Comparison of ENCODE assay signal across 32 mouse cellular contexts in the genomic region with DNA sequence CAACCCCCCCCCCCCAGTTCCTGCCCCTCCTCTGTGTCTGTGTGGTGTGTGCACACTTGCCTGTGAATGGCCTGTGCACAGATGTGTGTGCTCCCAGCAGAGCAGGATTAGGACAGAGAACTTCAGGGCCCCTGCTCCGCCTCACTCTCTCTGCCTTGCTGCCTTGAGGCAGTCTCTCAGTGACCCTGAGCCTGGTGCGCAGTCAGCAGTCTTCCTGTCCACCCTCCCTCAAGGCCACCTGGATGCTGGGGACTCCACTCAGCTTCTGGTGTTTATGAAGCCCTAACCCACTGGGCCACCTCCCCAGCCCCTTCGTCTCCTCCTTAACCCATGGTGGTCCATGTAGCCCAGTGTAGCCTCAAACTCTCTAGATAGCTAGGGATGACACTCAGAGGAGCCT. TPM values are rescaled to one million over a fixed set of nuclear protein-coding genes. Genes with fewer than 3 reads are reported as not detected.
DNase-seq lines count a peak whose midpoint lies in the region; ATAC-seq lines count a peak whose summit lies in the region.
"Had no signal": no experiment of that assay in that cellular context is flagged by ENCODE, and none has a peak within 500 bp of the region (broad histone marks: within the 10 kb centered on the region; RNA-seq: fewer than 3 reads in every experiment).

No protein-coding gene starts in this region.

- H3K9me3 ChIP-seq in kidney, embryonic 15.5 days (replicated peaks): no peaks in the 10 kb centered on the region
- H3K9me3 ChIP-seq in midbrain, embryonic 11.5 days (ENCODE audit: control insufficient read depth, low read length): no peaks in the 10 kb centered on the region
- H3K9me3 ChIP-seq: heart, embryonic 13.5 days; hindbrain, embryonic 10.5 days; hindbrain, embryonic 15.5 days; limb, embryonic 12.5 days; liver, embryonic 15.5 days; midbrain, embryonic 10.5 days; neural tube, embryonic 12.5 days; stomach, embryonic 15.5 days had no signal

- WGBS in kidney, embryonic 15.5 days: 81% methylated on average over 3 of the region's 3 CpGs
- WGBS in midbrain, embryonic 11.5 days: 78% methylated on average over 3 of the region's 3 CpGs

- no peaks in the 10 kb centered on the region for H3K36me3 ChIP-seq in kidney, embryonic 15.5 days
- no peaks in the 10 kb centered on the region for H3K36me3 ChIP-seq in midbrain, embryonic 11.5 days (ENCODE audit: control insufficient read depth, insufficient read depth, low read length)
- H3K36me3 ChIP-seq: heart, embryonic 13.5 days; hindbrain, embryonic 10.5 days; hindbrain, embryonic 15.5 days; limb, embryonic 12.5 days; liver, embryonic 15.5 days; midbrain, embryonic 10.5 days; neural tube, embryonic 12.5 days; stomach, embryonic 15.5 days had no signal

- DNase-seq in adrenal gland, adult 2 months: peak; percentile 65
- no peak for DNase-seq in adrenal gland, postnatal 4 days (ENCODE audit: low spot score in 2 of 2)
- DNase-seq in kidney, adult 8-10 months: no peak
- peak; percentile 69 for DNase-seq in adrenal gland, postnatal 14 days
- no peak for DNase-seq in midbrain, embryonic 11.5 days (ENCODE audit: low spot score, missing footprints)
- DNase-seq in lung, postnatal 14 days: no peak
- DNase-seq: cerebellum, adult 2 months; cerebellum, postnatal 14 days; gastrocnemius, postnatal 10 days; heart, adult 18-20 months; kidney, adult 18-20 months; kidney, postnatal 14 days; layer of hippocampus, adult 9-11 months; lung, embryonic 14.5 days had no signal

- 0 out of 2 replicates have a peak, but pooled peaks have one; percentile 17 for ATAC-seq in kidney, embryonic 15.5 days (replicated peaks; ENCODE audit: low FRiP score)
- no peak for ATAC-seq in midbrain, embryonic 11.5 days (ENCODE audit: low FRiP score)
- ATAC-seq: forebrain, embryonic 16.5 days; inflammation-experienced regulatory T-cells, adult 6 months; midbrain, embryonic 16.5 days; Patski had no signal

- no peak overlapping the region for H3K4me2 ChIP-seq in kidney, embryonic 15.5 days
- H3K4me2 ChIP-seq in midbrain, embryonic 11.5 days: no peak overlapping the region
- H3K4me2 ChIP-seq: heart, embryonic 13.5 days; hindbrain, embryonic 15.5 days; limb, embryonic 12.5 days; liver, embryonic 15.5 days; lung, embryonic 14.5 days; neural tube, embryonic 12.5 days; stomach, embryonic 15.5 days had no signal

- peaks cover 12% of the 10 kb centered on the region; the same call in 1 of the 2 replicates for H3K4me1 ChIP-seq in kidney, embryonic 15.5 days
- no peaks in the 10 kb centered on the region for H3K4me1 ChIP-seq in midbrain, embryonic 11.5 days (ENCODE audit: control insufficient read depth, insufficient read depth, low read length)
- H3K4me1 ChIP-seq: heart, embryonic 13.5 days; hindbrain, embryonic 15.5 days; limb, embryonic 12.5 days; liver, embryonic 15.5 days; neural tube, embryonic 12.5 days had no signal

- no peak overlapping the region for H3K4me3 ChIP-seq in kidney, embryonic 15.5 days (replicated peaks)
- no peak overlapping the region for H3K4me3 ChIP-seq in midbrain, embryonic 11.5 days (ENCODE audit: low read depth, low read length)
- H3K4me3 ChIP-seq: erythroblast, embryonic 14.5 days; heart, embryonic 13.5 days; hindbrain, embryonic 10.5 days; hindbrain, embryonic 15.5 days; limb, embryonic 12.5 days; liver, embryonic 15.5 days; midbrain, embryonic 10.5 days; myocyte; neural tube, embryonic 12.5 days; stomach, embryonic 15.5 days had no signal

- H3K27ac ChIP-seq in kidney, embryonic 15.5 days: no peak overlapping the region
- H3K27ac ChIP-seq in midbrain, embryonic 11.5 days (ENCODE audit: low read depth, low read length): no peak overlapping the region
- H3K27ac ChIP-seq: heart, embryonic 13.5 days; hindbrain, embryonic 10.5 days; limb, embryonic 12.5 days; liver, embryonic 15.5 days; midbrain, embryonic 10.5 days; neural tube, embryonic 12.5 days; stomach, embryonic 15.5 days had no signal

- 0 out of 2 replicates have a peak, but pooled peaks cover 6% of the 10 kb centered on the region for H3K27me3 ChIP-seq in kidney, embryonic 15.5 days
- no peaks in the 10 kb centered on the region for H3K27me3 ChIP-seq in midbrain, embryonic 11.5 days (ENCODE audit: control insufficient read depth, insufficient read depth, low read length)
- H3K27me3 ChIP-seq: hindbrain, embryonic 15.5 days; limb, embryonic 12.5 days; neural tube, embryonic 12.5 days; Patski; stomach, embryonic 15.5 days had no signal

- no peak overlapping the region for H3K9ac ChIP-seq in kidney, embryonic 15.5 days
- no peak overlapping the region for H3K9ac ChIP-seq in midbrain, embryonic 11.5 days (ENCODE audit: low read length)
- H3K9ac ChIP-seq: heart, embryonic 13.5 days; hindbrain, embryonic 15.5 days; limb, embryonic 12.5 days; liver, embryonic 15.5 days; lung, embryonic 14.5 days; neural tube, embryonic 12.5 days; stomach, embryonic 15.5 days had no signal

RNA-seq across cellular contexts. Expression of gene Dock6, which starts 15.3 kb away (rescaled TPM):
- total RNA-seq in adrenal gland, adult 2 months (2021): 10 to 100 TPM; 32.9 to 37.0 TPM
- 76.6 and 91.2 TPM in 2 replicates for polyA plus RNA-seq in adrenal gland, adult 2 months (2012; rRNA removed)
- total RNA-seq in adrenal gland, postnatal 4 days (2021): 10 to 100 TPM; 74.7 to 79.1 TPM
- polyA plus RNA-seq in kidney, embryonic 15.5 days (2015; fragmentation: Nextera tagmentation; extraction: Ambion mirVana): 36.8 and 46.3 TPM in 2 replicates
- 46.0 and 49.2 TPM in 2 replicates for total RNA-seq in adrenal gland, postnatal 14 days (2021)
- 15.1 and 15.9 TPM in 2 replicates for polyA plus RNA-seq in midbrain, embryonic 11.5 days (2014; fragmentation: Nextera tagmentation; extraction: Ambion mirVana)

RNA-seq across cellular contexts. Expression of gene Angptl8, which starts 32.4 kb away (rescaled TPM):
- total RNA-seq in adrenal gland, adult 2 months (2021): 1 to 10 TPM; 8.1 to 8.7 TPM
- 26.5 and 55.8 TPM in 2 replicates for polyA plus RNA-seq in adrenal gland, adult 2 months (2012; rRNA removed)
- total RNA-seq in adrenal gland, postnatal 4 days (2021): 1 to 10 TPM; 1.3 to 7.3 TPM
- 4.3 and 4.9 TPM in 2 replicates for polyA plus RNA-seq in kidney, embryonic 15.5 days (2015; fragmentation: Nextera tagmentation; extraction: Ambion mirVana)
- 5.1 and 10.2 TPM in 2 replicates for total RNA-seq in adrenal gland, postnatal 14 days (2021)
- 0.19 and 0.22 TPM in 2 replicates for polyA plus RNA-seq in midbrain, embryonic 11.5 days (2014; fragmentation: Nextera tagmentation; extraction: Ambion mirVana)
- total RNA-seq: left cerebral cortex, postnatal 10 days; MEL had no signal
- polyA plus RNA-seq: cerebellum, adult 2 months; cortical plate, adult 2 months; inflammation-experienced regulatory T-cells, adult 6 months; myocyte had no signal

RNA-seq across cellular contexts. Expression of gene Rab3d, which starts 50.3 kb away (rescaled TPM):
- total RNA-seq in adrenal gland, adult 2 months (2021): 10 to 100 TPM; 48.3 to 52.2 TPM
- 75.9 and 84.8 TPM in 2 replicates for polyA plus RNA-seq in adrenal gland, adult 2 months (2012; rRNA removed)
- 10 to 100 TPM; 55.5 to 60.2 TPM for total RNA-seq in adrenal gland, postnatal 4 days (2021)
- 11.0 and 11.3 TPM in 2 replicates for polyA plus RNA-seq in kidney, embryonic 15.5 days (2015; fragmentation: Nextera tagmentation; extraction: Ambion mirVana)
- 30.2 and 35.6 TPM in 2 replicates for total RNA-seq in adrenal gland, postnatal 14 days (2021)
- 7.8 and 9.1 TPM in 2 replicates for polyA plus RNA-seq in midbrain, embryonic 11.5 days (2014; fragmentation: Nextera tagmentation; extraction: Ambion mirVana)

RNA-seq across cellular contexts. Expression of gene Ccdc159, which starts 59.5 kb away (rescaled TPM):
- 10 to 100 TPM in 1 of 2 experiments, 1 to 10 TPM in 1; 9.4 to 10.5 TPM for total RNA-seq in adrenal gland, adult 2 months (2021)
- 17.3 and 24.5 TPM in 2 replicates for polyA plus RNA-seq in adrenal gland, adult 2 months (2012; rRNA removed)
- 10 to 100 TPM; 13.3 to 14.2 TPM for total RNA-seq in adrenal gland, postnatal 4 days (2021)
- 5.5 and 5.9 TPM in 2 replicates for polyA plus RNA-seq in kidney, embryonic 15.5 days (2015; fragmentation: Nextera tagmentation; extraction: Ambion mirVana)
- 6.5 and 8.5 TPM in 2 replicates for total RNA-seq in adrenal gland, postnatal 14 days (2021)
- 2.4 and 3.4 TPM in 2 replicates for polyA plus RNA-seq in midbrain, embryonic 11.5 days (2014; fragmentation: Nextera tagmentation; extraction: Ambion mirVana)
- polyA plus RNA-seq: erythroblast, embryonic 14.5 days; inflammation-experienced regulatory T-cells, adult 6 months had no signal

RNA-seq across cellular contexts. Expression of gene Tmem205, which starts 59.6 kb away (rescaled TPM):
- total RNA-seq in adrenal gland, adult 2 months (2021): 100 to 1,000 TPM; 381 to 452 TPM
- polyA plus RNA-seq in adrenal gland, adult 2 months (2012; rRNA removed): 1,222 and 1,525 TPM in 2 replicates
- total RNA-seq in adrenal gland, postnatal 4 days (2021): 100 to 1,000 TPM; 242 to 269 TPM
- polyA plus RNA-seq in kidney, embryonic 15.5 days (2015; fragmentation: Nextera tagmentation; extraction: Ambion mirVana): 59.2 and 61.0 TPM in 2 replicates
- 203 and 258 TPM in 2 replicates for total RNA-seq in adrenal gland, postnatal 14 days (2021)
- polyA plus RNA-seq in midbrain, embryonic 11.5 days (2014; fragmentation: Nextera tagmentation; extraction: Ambion mirVana): 30.6 and 35.7 TPM in 2 replicates

Comparison
In these comparisons a context has a peak if more than half of its experiments do, and no peak if none do; other contexts are left out.
1. DNase-seq: peak in adrenal gland, adult 2 months (single experiment) and adrenal gland, postnatal 14 days (single experiment); none in adrenal gland, postnatal 4 days (0 of 2), kidney, adult 8-10 months (0 of 2), midbrain, embryonic 11.5 days (single experiment) and lung, postnatal 14 days (single experiment).